Mouse (Mus musculus): ENCODE measurements around the gene Hdhd5. TPM values are rescaled to one million over a fixed set of nuclear protein-coding genes. Genes with fewer than 3 reads are reported as not detected.

Hdhd5 gene
- polyA plus RNA-seq, 1 experiment from 2014 or later = 15.8 TPM

- H3K36me3 ChIP-seq (ENCODE audit: control insufficient read depth, insufficient read depth, low read length) = no peaks in the 10 kb centered on the region; the same call in 1 of the 2 replicates
- H3K27me3 ChIP-seq (replicated peaks; ENCODE audit: control insufficient read depth, insufficient read depth, low read length) = no peaks in the 10 kb centered on the region
- no peak overlapping the region for H3K27ac ChIP-seq (ENCODE audit: low read length)
- H3K4me2 ChIP-seq (ENCODE audit: low read depth, low read length) = no peak overlapping the region
- ATAC-seq = no peak
- no peaks in the 10 kb centered on the region for H3K9me3 ChIP-seq (ENCODE audit: control insufficient read depth, low read length)
- WGBS = 83% methylated on average over 8 of the region's 8 CpGs
- H3K4me3 ChIP-seq (ENCODE audit: low read length) = no peak overlapping the region
- H3K4me1 ChIP-seq (ENCODE audit: control insufficient read depth, insufficient read depth, low read length) = no peaks in the 10 kb centered on the region
- H3K9ac ChIP-seq (ENCODE audit: low read depth, low read length) = no peak overlapping the region
Observed at GRCm38 (mm10) chr6:120510425-120510824, 20.7 kb downstream of the Hdhd5 start.

DNA sequence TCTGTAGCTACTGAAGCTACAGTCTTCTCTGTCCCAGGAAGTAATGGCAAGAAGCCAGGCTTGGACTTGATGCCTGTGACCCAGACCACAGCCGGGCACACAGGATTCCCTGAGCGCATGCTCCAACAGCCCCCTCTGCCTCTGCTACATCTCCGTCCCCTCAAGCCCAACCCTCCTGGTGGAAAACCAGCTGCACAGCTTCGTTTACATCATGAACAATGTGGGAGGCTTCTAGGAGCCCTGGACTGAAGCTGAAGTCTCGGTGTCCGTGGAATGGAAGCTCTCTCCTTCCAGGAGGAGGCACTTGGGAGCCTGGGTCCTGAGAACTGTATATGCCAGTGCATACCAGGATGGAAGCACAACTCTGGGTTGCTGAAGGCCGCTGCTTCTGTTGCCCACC lies 21.1 kb downstream of the Hdhd5 start:
- ATAC-seq = no peak
- Histone ChIP-seq H3K27ac (ENCODE audit: low read length) (no peak overlapping the region), H3K4me3 (ENCODE audit: low read length) (no peak overlapping the region), H3K9ac (ENCODE audit: low read depth, low read length) (no peak overlapping the region), H3K9me3 (ENCODE audit: control insufficient read depth, low read length) (no peaks in the 10 kb centered on the region), H3K4me1 (ENCODE audit: control insufficient read depth, insufficient read depth, low read length) (no peaks in the 10 kb centered on the region), H3K36me3 (ENCODE audit: control insufficient read depth, insufficient read depth, low read length) (no peaks in the 10 kb centered on the region; the same call in 1 of the 2 replicates), H3K27me3 (replicated peaks; ENCODE audit: control insufficient read depth, insufficient read depth, low read length) (no peaks in the 10 kb centered on the region), H3K4me2 (ENCODE audit: low read depth, low read length) (no peak overlapping the region)
- 76% methylated on average over 7 of the region's 7 CpGs for WGBS

DNA sequence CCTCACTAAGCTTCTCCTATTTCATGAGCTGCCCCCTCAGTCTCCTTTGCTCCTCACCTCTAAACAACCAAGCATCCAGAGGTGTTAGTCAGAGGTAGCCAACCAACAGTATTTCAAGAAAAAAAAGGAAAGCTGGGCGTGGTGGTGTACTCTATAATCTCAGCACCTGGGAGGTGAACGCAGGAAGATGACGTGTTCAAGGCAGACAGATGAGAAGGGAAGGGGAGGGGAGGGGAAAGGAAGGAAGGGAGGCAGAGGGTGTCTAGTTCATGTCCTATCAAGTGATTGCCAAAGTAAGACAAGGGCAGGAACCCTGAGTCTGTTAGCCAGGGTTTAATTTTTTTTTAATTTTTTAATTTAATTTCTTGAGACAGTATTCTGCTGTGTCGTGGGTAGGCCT lies 22.5 kb downstream of the Hdhd5 start:
- Histone ChIP-seq H3K9me3 (ENCODE audit: control insufficient read depth, low read length) (no peaks in the 10 kb centered on the region), H3K4me1 (ENCODE audit: control insufficient read depth, insufficient read depth, low read length) (no peaks in the 10 kb centered on the region), H3K4me3 (ENCODE audit: low read length) (no peak overlapping the region), H3K9ac (ENCODE audit: low read depth, low read length) (no peak overlapping the region), H3K27ac (ENCODE audit: low read length) (no peak overlapping the region), H3K36me3 (ENCODE audit: control insufficient read depth, insufficient read depth, low read length) (no peaks in the 10 kb centered on the region; the same call in 1 of the 2 replicates), H3K27me3 (replicated peaks; ENCODE audit: control insufficient read depth, insufficient read depth, low read length) (no peaks in the 10 kb centered on the region), H3K4me2 (ENCODE audit: low read depth, low read length) (no peak overlapping the region)
- WGBS = 79% methylated on average over 4 of the region's 4 CpGs
- ATAC-seq = no peak

DNA sequence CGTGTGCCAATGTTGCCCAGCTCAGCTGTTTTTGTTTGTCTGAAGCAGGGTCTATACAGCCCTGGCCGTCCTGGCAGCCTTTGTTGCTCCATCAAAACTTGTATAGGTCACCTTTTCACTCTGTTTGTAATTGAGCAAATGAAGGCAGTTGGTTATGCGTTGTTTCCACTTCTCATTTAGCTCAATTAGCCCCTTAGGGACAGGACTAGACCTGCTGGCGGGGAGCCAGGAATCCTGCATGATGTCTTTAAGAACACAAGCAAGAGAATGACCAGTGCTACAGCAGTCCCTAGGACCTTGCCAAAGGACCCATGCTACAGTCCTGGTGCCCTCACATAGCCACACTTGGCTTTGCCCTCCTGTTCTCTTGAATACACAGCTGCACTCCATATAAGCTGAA lies 25.6 kb downstream of the Hdhd5 start:
- H3K9me3 ChIP-seq (ENCODE audit: control insufficient read depth, low read length) = peaks cover under 1% of the 10 kb centered on the region; the same call in 1 of the 2 replicates
- no peaks in the 10 kb centered on the region for H3K4me1 ChIP-seq (ENCODE audit: control insufficient read depth, insufficient read depth, low read length)
- H3K9ac ChIP-seq (ENCODE audit: low read depth, low read length) = no peak overlapping the region
- H3K27me3 ChIP-seq (replicated peaks; ENCODE audit: control insufficient read depth, insufficient read depth, low read length) = no peaks in the 10 kb centered on the region
- no peak for ATAC-seq
- no peak overlapping the region for H3K27ac ChIP-seq (ENCODE audit: low read length)
- no peak overlapping the region for H3K4me2 ChIP-seq (ENCODE audit: low read depth, low read length)
- no peaks in the 10 kb centered on the region for H3K36me3 ChIP-seq (ENCODE audit: control insufficient read depth, insufficient read depth, low read length)
- H3K4me3 ChIP-seq (ENCODE audit: low read length) = no peak overlapping the region
- 65% methylated on average over 4 of the region's 4 CpGs for whole genome bisulfite sequencing

GRCm38 (mm10) chr6:120504051-120504450 lies 27.1 kb downstream of the Hdhd5 start:
- ATAC-seq = no peak
- H3K36me3 ChIP-seq (ENCODE audit: control insufficient read depth, insufficient read depth, low read length) = no peaks in the 10 kb centered on the region
- peaks cover 4% of the 10 kb centered on the region; the same call in 1 of the 2 replicates for H3K9me3 ChIP-seq (ENCODE audit: control insufficient read depth, low read length)
- WGBS = 68% methylated on average over 3 of the region's 3 CpGs
- no peak overlapping the region for H3K9ac ChIP-seq (ENCODE audit: low read depth, low read length)
- H3K27me3 ChIP-seq (replicated peaks; ENCODE audit: control insufficient read depth, insufficient read depth, low read length) = no peaks in the 10 kb centered on the region
- H3K4me3 ChIP-seq (ENCODE audit: low read length) = no peak overlapping the region
- no peaks in the 10 kb centered on the region for H3K4me1 ChIP-seq (ENCODE audit: control insufficient read depth, insufficient read depth, low read length)
- H3K4me2 ChIP-seq (ENCODE audit: low read depth, low read length) = no peak overlapping the region
- H3K27ac ChIP-seq (ENCODE audit: low read length) = no peak overlapping the region

DNA sequence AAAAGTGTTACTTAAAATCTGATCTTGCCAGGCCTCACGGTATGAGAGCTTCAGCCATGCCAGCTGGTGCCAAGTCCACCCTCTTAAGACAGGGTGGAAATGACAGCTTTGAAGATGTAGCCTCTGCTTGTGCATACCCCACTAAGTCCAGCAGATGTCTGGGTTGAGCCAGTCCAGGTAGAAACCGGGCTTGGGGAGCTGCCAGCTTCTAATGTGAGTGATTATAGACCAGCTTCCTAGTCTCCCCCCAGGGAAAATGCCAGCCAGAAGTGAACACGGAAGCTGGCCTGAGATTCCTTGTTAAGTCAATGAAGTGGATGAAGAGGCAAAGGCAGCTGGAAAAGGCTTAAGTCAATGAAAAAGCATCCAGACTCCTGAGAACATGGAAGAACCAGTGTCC lies 34.6 kb downstream of the Hdhd5 start:
- H3K4me3 ChIP-seq (ENCODE audit: low read length) = no peak overlapping the region
- peaks cover 35% of the 10 kb centered on the region for H3K27me3 ChIP-seq (replicated peaks; ENCODE audit: control insufficient read depth, insufficient read depth, low read length)
- H3K36me3 ChIP-seq (ENCODE audit: control insufficient read depth, insufficient read depth, low read length) = no peaks in the 10 kb centered on the region
- H3K27ac ChIP-seq (ENCODE audit: low read length) = no peak overlapping the region
- peaks cover 14% of the 10 kb centered on the region for H3K4me1 ChIP-seq (ENCODE audit: control insufficient read depth, insufficient read depth, low read length)
- H3K4me2 ChIP-seq (ENCODE audit: low read depth, low read length) = no peak overlapping the region
- WGBS = 60% methylated on average over 3 of the region's 3 CpGs
- no peak for ATAC-seq
- no peak overlapping the region for H3K9ac ChIP-seq (ENCODE audit: low read depth, low read length)
- H3K9me3 ChIP-seq (ENCODE audit: control insufficient read depth, low read length) = peaks cover 4% of the 10 kb centered on the region; the same call in 1 of the 2 replicates

GRCm38 (mm10) chr6:120493374-120494181 lies 37.5 kb downstream of the Hdhd5 start, which contains the start of gene Tmem121b:
TSS of gene Tmem121b (minus strand) at chr6:120493807.
- no peak within 1 kb of the TSS for H3K27ac ChIP-seq (ENCODE audit: low read length)
- H3K9me3 ChIP-seq (ENCODE audit: control insufficient read depth, low read length) = no peaks in the 10 kb centered on the region
- peak within 1 kb of the TSS; percentile 66 for H3K9ac ChIP-seq (ENCODE audit: low read depth, low read length)
- H3K27me3 ChIP-seq (replicated peaks; ENCODE audit: control insufficient read depth, insufficient read depth, low read length) = peaks cover 39% of the 10 kb centered on the region
- peak; percentile 67 for ATAC-seq
- peak within 1 kb of the TSS; percentile 97 for H3K4me2 ChIP-seq (ENCODE audit: low read depth, low read length)
- H3K4me1 ChIP-seq (ENCODE audit: control insufficient read depth, insufficient read depth, low read length) = peaks cover 14% of the 10 kb centered on the region
- 0% methylated on average over 58 of the region's 84 CpGs for WGBS
- H3K4me3 ChIP-seq (ENCODE audit: low read length) = peak within 1 kb of the TSS; percentile 63
- no peaks in the 10 kb centered on the region for H3K36me3 ChIP-seq (ENCODE audit: control insufficient read depth, insufficient read depth, low read length)

DNA sequence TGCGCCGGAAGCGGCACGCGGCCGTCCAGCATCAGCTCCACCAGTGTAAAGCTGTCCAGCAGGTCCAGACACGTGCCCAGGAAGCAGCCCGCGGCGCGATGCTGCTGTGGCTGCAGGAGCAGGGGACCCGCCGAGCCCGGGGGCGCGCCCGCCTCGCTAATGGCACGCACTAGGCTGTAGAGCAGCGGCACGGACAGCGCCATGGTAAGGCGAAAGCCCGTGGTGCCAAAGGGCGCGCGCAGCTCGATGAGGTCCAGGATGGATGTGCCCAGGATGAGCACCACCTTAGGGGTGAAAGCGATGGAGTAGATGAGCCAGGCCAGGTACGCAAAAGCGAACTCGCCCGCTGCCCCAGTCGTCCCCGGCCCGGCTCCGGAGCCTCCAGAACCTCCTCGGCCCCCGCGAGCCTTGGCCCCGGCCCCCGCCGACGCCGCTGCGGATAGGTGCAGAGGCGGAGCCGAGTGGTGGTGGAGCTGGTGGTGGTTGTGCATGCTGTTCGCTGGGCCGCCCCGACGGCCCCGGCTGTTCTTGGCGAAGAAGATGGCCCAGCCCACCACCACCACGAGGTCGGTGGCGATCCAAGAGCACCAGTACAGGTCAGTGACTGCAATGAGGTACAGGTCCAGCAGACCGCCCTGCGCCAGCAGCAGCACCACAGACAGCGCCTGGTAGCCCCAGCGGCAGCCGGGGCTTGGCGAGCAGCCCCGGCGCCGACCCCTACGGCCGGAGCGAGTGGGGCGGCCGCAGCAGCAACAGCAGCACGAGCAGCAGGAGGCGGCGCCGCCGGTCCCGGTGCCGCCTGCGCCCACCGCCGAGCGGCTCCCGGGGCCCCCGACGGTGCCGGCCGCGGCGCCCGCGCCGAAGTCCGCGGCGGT lies 38.4 kb downstream of the Hdhd5 start:
- peak; percentile 40 for ATAC-seq
- no peak overlapping the region for H3K27ac ChIP-seq (ENCODE audit: low read length)
- peak overlapping the region; percentile 97 for H3K4me2 ChIP-seq (ENCODE audit: low read depth, low read length)
- peaks cover 14% of the 10 kb centered on the region for H3K4me1 ChIP-seq (ENCODE audit: control insufficient read depth, insufficient read depth, low read length)
- peak overlapping the region; percentile 63 for H3K4me3 ChIP-seq (ENCODE audit: low read length)
- peak overlapping the region; percentile 66 for H3K9ac ChIP-seq (ENCODE audit: low read depth, low read length)
- peaks cover 39% of the 10 kb centered on the region for H3K27me3 ChIP-seq (replicated peaks; ENCODE audit: control insufficient read depth, insufficient read depth, low read length)
- no peaks in the 10 kb centered on the region for H3K36me3 ChIP-seq (ENCODE audit: control insufficient read depth, insufficient read depth, low read length)
- WGBS = under 1% methylated on average over 84 of the region's 95 CpGs
- no peaks in the 10 kb centered on the region for H3K9me3 ChIP-seq (ENCODE audit: control insufficient read depth, low read length)

DNA sequence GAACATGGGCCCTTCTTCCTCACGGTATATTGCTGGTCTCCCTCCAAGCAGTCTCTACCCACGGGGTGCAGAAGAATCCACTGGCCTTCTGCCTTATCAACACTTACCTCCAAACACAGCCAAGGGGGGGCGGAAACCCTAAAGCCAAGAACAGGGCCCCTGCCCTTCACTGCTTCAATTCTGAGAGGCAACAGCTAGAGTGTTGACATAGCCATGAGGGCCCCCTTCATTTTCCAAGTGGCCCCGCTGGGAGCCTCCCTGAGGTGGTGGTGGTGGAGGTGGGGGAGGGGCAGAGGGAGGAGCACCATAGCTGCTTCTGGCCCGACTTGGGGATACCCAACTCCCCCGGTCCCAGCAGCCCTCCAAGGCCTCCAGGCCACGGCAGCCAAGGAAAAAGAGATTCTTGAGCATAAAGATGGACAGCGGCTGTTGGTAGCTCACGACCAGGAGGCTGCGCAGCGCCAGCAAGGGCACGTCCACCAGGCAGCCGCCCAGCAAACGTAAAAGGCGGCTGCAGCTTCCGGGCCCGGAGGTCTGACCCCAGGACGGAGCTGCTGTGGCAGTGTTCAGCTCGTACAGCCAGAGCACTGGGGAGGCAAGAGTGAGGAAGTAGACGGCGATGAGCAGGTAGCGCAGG lies 39.1 kb downstream of the Hdhd5 start:
- peak overlapping the region; percentile 97 for H3K4me2 ChIP-seq (ENCODE audit: low read depth, low read length)
- peaks cover 39% of the 10 kb centered on the region for H3K27me3 ChIP-seq (replicated peaks; ENCODE audit: control insufficient read depth, insufficient read depth, low read length)
- WGBS = 7% methylated on average over 22 of the region's 22 CpGs
- peak; percentile 1; the same call in 1 of the 2 replicates for ATAC-seq
- peak overlapping the region; percentile 63 for H3K4me3 ChIP-seq (ENCODE audit: low read length)
- H3K36me3 ChIP-seq (ENCODE audit: control insufficient read depth, insufficient read depth, low read length) = no peaks in the 10 kb centered on the region
- H3K9ac ChIP-seq (ENCODE audit: low read depth, low read length) = no peak overlapping the region
- no peaks in the 10 kb centered on the region for H3K9me3 ChIP-seq (ENCODE audit: control insufficient read depth, low read length)
- H3K27ac ChIP-seq (ENCODE audit: low read length) = no peak overlapping the region
- peaks cover 14% of the 10 kb centered on the region for H3K4me1 ChIP-seq (ENCODE audit: control insufficient read depth, insufficient read depth, low read length)
